Mouse (Mus musculus) hindbrain, embryonic 10.5 days (tissue): ENCODE data around the gene Htr1a. TPM values are rescaled to one million over a fixed set of nuclear protein-coding genes. Genes with fewer than 3 reads are reported as not detected.

Experiments
- polyA plus RNA-seq: library from polyadenylated mRNA; unstranded; fragments of >200 nt; fragmentation: Nextera tagmentation; extraction: Ambion mirVana; gene quantifications from 2 replicates; pipeline ENCODE4 v1.2.1, GENCODE M21; 2016

Htr1a gene
- polyA plus RNA-seq, 1 experiment from 2014 or later, result 1.2 TPM

Other genes starting within 250 kb of the Htr1a start
- 6.0 and 8.9 TPM in 2 replicates for gene Rnf180, start 148.8 kb upstream of the Htr1a start, polyA plus RNA-seq